Mouse (Mus musculus) ES-E14 (cell line): ENCODE data around the gene Gm20741.

Experiments
- CHD2 ChIP-seq: IDR thresholded peaks from 2 replicates; pipeline ENCODE4 v1.6.1; 2014; ENCODE audit warnings: mild to moderate bottlenecking, low read depth, low read length, inconsistent platforms
- HCFC1 ChIP-seq: IDR thresholded peaks from 2 replicates; pipeline ENCODE4 v1.6.1; 2012; ENCODE audit warnings: low read length, inconsistent platforms, borderline replicate concordance; ENCODE audit not compliant: insufficient read depth
- ZC3H11A ChIP-seq: IDR thresholded peaks from 2 replicates; pipeline ENCODE4 v1.6.1; 2012; ENCODE audit warnings: low read depth, mild to moderate bottlenecking, inconsistent platforms, low read length, borderline replicate concordance

DNA sequence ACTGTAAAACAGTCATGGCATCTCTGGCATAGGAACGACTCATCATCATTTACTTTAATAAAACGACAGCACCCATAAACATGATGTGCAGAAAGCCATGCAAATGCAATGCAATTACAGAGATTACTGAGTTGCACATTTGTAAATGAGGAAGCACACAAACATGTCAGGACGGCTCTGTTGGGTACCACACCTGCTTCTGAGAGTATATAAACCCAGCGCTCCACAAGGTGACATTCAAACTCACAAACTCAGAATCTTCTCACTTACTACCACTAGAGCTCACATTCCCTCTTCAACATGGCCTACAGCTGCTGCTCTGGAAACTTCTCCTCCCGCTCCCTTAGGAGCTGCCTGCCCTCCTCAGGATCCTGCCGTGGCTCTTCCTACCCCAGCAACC lies 34.4 kb downstream of the Gm20741 start, which contains the start of gene Gm5965:
- TF ChIP-seq CHD2 (no peak), HCFC1 (no peak), ZC3H11A (no peak)
